Mouse (Mus musculus): ENCODE data around the gene Actl6b. TPM values are rescaled to one million over a fixed set of nuclear protein-coding genes. Genes with fewer than 3 reads are reported as not detected.

The Actl6b gene
- not detected in 2 replicates for total RNA-seq (2015; ENCODE audit: low replicate concordance)
- not detected in 2 replicates for total RNA-seq (2017; ENCODE audit: low replicate concordance)

DNA sequence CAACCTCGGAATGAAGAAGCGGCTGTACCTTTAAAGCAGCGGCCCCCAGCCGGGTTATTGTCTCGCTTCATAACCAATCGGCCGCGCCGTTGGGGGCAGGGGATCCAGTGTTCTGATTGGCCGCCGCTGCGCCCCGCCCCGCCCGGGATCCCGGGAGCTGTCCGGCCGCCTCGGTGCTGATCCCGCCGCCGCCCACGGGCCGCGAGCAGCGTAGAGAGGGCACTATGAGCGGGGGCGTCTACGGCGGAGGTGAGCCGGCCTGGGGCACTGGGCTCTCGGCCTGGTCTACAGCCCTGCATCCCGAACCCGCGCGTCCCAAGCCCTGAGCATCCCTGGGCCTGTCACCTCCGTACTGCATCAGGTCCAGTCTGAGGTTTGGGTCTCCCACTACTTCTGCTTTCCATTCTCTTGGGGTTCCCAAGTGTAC, at the start of gene Actl6b:
TSS of gene Actl6b (plus strand) at position 107 of the 427 bp plus-strand sequence.
- ATAC-seq (replicated peaks; ENCODE audit: low FRiP score, poor library complexity, severe bottlenecking), result peak; percentile 58; the same call in 1 of the 2 replicates

GRCm38 (mm10) chr5:137504041-137504440, 49.3 kb upstream of the Actl6b start:
- no peak for ATAC-seq (replicated peaks; ENCODE audit: low FRiP score, poor library complexity, severe bottlenecking)

DNA sequence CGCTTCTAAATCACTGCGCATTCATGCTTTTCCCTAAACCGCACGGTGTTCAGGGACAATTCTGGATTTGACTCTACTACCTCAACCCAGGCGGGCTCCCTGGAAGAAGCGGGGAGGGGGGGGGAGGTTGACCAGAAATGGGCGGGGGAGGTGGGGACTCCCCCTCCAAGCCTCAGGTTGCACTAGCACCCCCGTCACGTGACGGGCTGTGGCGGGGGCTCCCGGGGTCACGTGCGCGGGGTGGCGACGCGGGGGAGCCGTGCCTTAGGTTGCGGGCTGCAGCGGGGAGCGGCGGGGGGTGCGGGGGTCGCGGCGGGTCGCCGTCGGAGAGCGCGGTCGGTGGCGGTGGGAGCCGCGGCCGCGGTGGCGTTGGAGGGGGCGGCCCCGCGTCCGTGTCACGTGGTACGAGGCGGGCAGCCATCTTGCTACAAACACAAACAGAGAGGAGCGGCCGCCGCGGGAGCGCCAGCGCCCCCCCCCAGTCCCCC, 43.3 kb upstream of the Actl6b start:
- peak; percentile 76 for ATAC-seq (replicated peaks; ENCODE audit: low FRiP score, poor library complexity, severe bottlenecking)

- peak; percentile 50 for ATAC-seq (replicated peaks; ENCODE audit: low FRiP score, poor library complexity, severe bottlenecking)
Observed at GRCm38 (mm10) chr5:137510573-137511390, 42.5 kb upstream of the Actl6b start.

GRCm38 (mm10) chr5:137511706-137512105, 41.6 kb upstream of the Actl6b start:
- ATAC-seq (replicated peaks; ENCODE audit: low FRiP score, poor library complexity, severe bottlenecking), result no peak

DNA sequence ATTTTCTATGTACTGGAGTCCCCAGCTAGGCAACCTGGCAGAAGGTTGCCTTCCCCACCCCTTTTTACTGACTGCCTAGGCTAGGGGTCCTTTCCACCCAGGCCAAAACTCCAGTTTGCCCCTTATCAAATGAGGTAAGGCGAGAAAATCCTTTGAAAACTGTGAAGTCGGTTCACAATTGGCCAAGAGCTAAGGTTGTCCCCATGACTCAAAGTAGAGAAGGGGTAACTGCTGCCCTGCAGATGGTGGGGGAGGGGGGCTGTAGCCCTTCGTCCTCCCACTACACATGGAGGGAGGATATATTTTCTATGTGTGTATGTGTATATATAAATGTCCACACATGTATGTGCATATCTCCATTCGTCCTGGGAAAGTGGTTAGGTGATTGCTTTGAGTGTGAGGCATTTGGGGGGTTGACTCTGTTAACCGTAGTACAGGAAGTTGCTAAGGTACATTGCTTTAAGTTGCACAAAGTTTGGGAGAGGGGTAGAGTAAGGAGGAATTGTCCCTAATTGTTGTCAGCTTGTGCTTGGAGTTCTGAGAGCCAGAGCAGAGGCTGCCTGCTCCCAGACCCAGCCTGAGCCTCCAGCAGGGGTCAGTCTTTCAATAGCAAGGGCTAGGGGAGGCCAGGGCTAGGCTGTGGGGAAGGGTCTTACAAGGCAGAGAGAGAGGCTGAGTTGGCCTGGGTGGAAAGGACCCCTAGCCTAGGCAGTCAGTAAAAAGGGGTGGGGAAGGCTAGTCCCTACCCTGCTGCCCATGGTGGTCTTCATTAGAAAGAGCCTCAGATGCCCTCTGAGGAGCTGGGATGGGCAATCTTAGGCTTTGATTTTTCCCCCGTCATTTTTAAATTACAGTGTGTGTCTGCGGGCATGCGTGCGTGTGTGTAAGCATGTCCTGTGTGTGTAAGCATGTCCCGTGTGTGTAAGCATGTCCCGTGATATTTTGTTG, 40.2 kb upstream of the Actl6b start:
- no peak for ATAC-seq (replicated peaks; ENCODE audit: low FRiP score, poor library complexity, severe bottlenecking)

DNA sequence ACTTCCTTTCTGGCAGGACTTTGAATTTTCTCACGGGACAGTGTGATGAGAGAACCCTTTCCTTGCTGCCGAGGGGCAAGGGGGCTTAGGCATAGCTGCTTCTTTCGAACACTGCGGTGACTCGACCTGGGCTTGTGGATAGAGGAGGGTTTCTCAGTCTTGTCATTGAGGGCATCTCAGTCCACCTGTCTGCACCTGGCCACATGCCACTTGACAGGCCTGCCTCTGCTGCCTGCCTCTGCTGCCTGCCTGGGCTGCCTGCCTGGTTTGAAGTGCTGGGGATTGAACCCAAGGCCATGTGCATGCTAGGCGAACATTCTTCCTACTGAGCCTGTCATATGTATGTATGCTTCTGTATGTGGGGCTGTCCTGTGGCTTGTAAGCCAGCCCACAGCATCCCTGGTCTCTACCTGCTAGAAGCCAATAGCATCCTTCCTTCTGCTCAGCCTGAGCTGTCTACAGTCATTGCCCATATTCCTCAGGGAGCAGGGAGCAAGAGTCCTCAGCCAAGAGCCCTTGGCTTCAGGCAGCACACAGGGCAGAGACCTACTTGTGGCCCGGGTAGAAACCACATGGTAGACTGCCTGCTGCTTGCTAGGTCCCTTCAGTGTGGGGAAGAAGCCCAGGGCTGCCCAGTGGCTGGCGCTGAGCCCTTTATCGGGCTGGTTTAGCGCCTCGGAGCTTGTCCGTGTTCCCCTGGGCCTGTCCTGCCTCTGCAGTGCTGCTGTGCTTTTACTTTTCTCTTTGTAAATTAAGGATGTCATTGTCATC, 39.2 kb upstream of the Actl6b start:
- no peak for ATAC-seq (replicated peaks; ENCODE audit: low FRiP score, poor library complexity, severe bottlenecking)

DNA sequence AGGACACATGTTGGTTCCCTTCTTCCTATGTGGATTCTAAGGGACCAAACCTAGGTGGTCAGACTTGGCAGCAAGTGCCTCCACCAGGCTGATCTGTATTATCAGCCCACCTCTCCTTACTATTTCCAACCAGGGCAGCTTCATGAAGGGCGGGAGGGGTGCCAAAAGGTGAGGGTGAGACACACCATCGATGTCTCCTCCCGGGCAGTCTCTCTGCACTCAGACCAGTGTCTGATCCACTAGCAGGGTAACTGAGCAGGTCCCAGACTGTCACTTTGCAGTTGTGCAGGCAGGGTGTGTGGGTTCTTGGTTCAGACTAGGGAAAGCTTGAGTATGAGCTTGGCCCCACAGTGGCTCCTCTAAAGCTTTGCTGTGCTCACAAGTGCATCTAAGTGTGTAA, 38.5 kb upstream of the Actl6b start:
- no peak for ATAC-seq (replicated peaks; ENCODE audit: low FRiP score, poor library complexity, severe bottlenecking)

DNA sequence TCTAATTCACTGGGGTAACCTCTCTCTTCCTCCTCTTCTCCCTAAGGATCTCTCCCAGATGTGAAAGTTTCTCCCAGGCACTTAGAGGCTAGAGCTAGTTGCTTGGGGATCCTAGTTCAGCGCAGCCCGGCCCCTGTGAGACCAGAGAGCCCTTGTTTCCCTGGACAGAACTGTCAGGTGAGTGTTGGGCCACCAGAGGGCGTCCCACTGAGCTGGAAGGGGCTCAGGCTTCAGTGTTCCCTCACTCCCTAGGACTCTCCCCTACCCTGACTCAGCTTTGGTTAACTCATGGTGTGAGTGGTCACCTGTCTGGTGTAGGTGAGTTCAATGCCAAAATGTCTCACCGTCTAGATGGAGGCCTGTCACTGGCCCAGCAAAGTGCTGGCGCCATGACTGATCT, 34.9 kb upstream of the Actl6b start, which contains the start of gene Gigyf1:
TSS of gene Gigyf1 (plus strand) at position 113 of the 400 bp plus-strand sequence.
- no peak for ATAC-seq (replicated peaks; ENCODE audit: low FRiP score, poor library complexity, severe bottlenecking)

- no peak for ATAC-seq (replicated peaks; ENCODE audit: low FRiP score, poor library complexity, severe bottlenecking)
Observed at GRCm38 (mm10) chr5:137519691-137520550, 33.4 kb upstream of the Actl6b start.

DNA sequence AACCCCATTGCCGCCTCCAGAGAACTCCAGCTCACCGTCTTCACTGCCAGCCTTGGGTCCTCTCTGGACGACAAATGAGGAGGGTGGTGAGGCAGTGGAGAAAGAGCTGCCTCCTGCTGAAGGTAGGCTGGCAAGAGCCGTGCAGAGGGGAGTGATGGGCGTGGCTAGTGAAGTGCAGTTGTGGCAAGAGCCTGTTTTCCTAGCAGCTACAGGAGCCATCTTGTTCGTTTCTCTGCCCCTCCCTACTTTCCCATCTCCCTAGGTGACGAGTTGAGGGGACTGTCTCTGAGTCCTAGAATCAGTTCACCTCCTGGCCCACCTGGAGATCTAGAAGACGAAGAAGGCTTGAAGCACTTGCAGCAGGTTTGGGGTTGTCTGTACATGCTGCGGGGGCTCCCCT, 31.5 kb upstream of the Actl6b start:
- ATAC-seq (replicated peaks; ENCODE audit: low FRiP score, poor library complexity, severe bottlenecking), result no peak

DNA sequence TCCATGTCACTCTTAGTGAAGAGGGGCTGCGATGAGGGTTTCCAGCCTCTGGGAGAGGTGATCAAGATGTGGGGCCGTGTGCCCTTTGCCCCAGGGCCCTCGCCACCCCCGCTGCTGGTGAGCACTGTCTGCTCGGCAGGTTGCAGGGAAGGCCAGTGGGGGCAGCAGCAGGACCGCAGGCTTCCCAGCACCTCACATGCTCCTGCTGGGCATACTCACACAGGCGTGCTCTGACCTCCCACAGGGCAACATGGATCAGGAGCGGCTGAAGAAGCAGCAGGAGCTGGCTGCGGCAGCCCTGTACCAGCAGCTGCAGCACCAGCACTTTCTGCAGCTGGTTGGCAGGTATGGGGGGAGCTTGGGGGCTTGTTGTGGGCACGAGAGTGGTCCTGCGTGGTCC, 30.6 kb upstream of the Actl6b start:
- ATAC-seq (replicated peaks; ENCODE audit: low FRiP score, poor library complexity, severe bottlenecking), result no peak

- no peak for ATAC-seq (replicated peaks; ENCODE audit: low FRiP score, poor library complexity, severe bottlenecking)
Observed at GRCm38 (mm10) chr5:137523396-137524250, 29.7 kb upstream of the Actl6b start.

GRCm38 (mm10) chr5:137524251-137524515, 29.1 kb upstream of the Actl6b start:
- ATAC-seq (replicated peaks; ENCODE audit: low FRiP score, poor library complexity, severe bottlenecking), result no peak

DNA sequence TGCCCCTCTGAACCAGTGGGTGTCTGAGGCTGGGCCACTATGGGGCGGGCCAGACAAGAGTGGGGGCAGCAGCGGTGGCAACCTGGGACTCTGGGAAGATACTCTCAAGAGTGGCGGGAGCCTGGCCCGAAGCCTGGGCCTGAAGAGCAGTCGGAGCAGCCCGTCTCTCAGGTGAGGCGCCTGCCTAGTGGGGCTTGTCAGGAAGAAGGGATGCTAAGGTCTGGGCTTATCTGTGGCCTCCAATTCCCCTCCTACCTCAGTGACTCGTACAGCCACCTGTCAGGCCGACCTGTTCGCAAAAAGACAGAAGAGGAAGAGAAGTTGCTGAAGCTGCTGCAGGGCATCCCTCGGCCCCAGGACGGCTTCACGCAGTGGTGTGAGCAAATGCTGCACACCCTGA, 28.6 kb upstream of the Actl6b start:
- ATAC-seq (replicated peaks; ENCODE audit: low FRiP score, poor library complexity, severe bottlenecking), result no peak

GRCm38 (mm10) chr5:137525511-137525910, 27.8 kb upstream of the Actl6b start:
- ATAC-seq (replicated peaks; ENCODE audit: low FRiP score, poor library complexity, severe bottlenecking), result no peak

DNA sequence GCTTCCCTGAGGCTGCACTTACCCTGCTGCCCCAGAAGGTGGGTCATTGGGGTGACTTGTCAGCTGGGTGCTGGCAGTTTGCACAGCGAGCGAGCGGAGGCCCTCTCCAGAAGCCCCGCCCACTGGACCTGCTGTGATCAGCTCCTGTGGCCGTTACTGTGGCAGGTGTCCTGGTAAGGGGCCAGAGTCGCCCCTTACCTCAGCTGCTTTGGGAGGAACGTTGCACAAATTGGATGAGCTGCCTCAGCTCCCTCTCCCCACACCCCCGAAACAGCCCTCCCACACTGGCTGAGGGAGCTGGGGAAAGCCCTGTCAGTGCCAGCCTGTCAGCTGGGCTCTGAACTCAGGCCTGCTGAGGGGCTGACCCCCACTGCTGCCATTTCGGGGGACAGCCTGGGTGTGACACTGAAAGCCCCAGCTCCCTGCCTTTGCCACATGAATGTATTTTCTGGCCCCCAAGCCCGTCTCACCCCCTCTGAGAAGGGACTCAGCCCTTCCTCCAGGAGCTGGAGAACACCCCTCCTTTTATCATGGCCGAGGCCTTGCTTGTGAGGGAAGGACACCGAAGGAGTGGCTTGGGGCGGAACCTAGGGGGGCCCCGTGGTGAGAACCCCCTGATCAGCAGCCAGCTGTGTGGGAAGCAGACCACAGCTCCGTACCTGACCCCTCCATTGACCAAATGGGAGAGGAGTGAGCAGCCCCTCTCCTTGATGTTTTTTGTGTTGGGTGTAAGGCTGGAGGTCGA, 27.0 kb upstream of the Actl6b start:
- 0 out of 2 replicates have a peak, but pooled peaks have one; percentile 29 for ATAC-seq (replicated peaks; ENCODE audit: low FRiP score, poor library complexity, severe bottlenecking)
